Mouse (Mus musculus): Measurements from ENCODE around the gene Rnf214. TPM values are rescaled to one million over a fixed set of nuclear protein-coding genes. Genes with fewer than 3 reads are reported as not detected.

Gene Rnf214
- 93.2 and 95.3 TPM in 2 replicates for polyA plus RNA-seq (2016; fragmentation: Nextera tagmentation; extraction: Ambion mirVana)

- WGBS: under 1% methylated on average over 80 of the region's 80 CpGs
- peaks cover 50% of the 10 kb centered on the region for H3K36me3 ChIP-seq
- ATAC-seq (ENCODE audit: low FRiP score): peak; percentile 92
Measured at GRCm38 (mm10) chr9:45906355-45907077, at the start of gene Rnf214, which contains the start of gene Pcsk7. Gene Rnf214, minus strand, starts transcription at chr9:45906911. Gene Pcsk7, plus strand, starts transcription at chr9:45906497.

GRCm38 (mm10) chr9:45955107-45955963, 48.6 kb upstream of the Rnf214 start, which contains the start of gene Sidt2:
Gene Sidt2, minus strand, starts transcription at chr9:45955258.
- Histone ChIP-seq H3K36me3 (peaks cover 15% of the 10 kb centered on the region), H3K4me3 (peak within 1 kb of the TSS; percentile 88), H3K27me3 (no peaks in the 10 kb centered on the region), H3K9ac (peak within 1 kb of the TSS; percentile 91), H3K4me2 (replicated peaks) (peak within 1 kb of the TSS; percentile 94), H3K9me3 (replicated peaks) (no peaks in the 10 kb centered on the region), H3K4me1 (peaks cover 39% of the 10 kb centered on the region), H3K27ac (peak within 1 kb of the TSS; percentile 85)
- peak; percentile 95 for ATAC-seq (ENCODE audit: low FRiP score)
- WGBS: under 1% methylated on average over 44 of the region's 48 CpGs

More at GRCm38 (mm10) chr9:45906355-45907077, at the start of gene Rnf214, which contains the start of gene Pcsk7:
- Histone ChIP-seq H3K9me3 (replicated peaks) (no peaks in the 10 kb centered on the region), H3K4me2 (replicated peaks) (peak within 1 kb of the TSS; percentile 82), H3K9ac (peak within 1 kb of the TSS; percentile 98), H3K4me3 (peak within 1 kb of the TSS; percentile 98), H3K4me1 (peaks cover 21% of the 10 kb centered on the region), H3K27me3 (no peaks in the 10 kb centered on the region), H3K27ac (peak within 1 kb of the TSS; percentile 97)

GRCm38 (mm10) chr9:45954294-45955106, 47.8 kb upstream of the Rnf214 start:
- H3K4me2 ChIP-seq (replicated peaks): peak overlapping the region; percentile 94
- H3K4me1 ChIP-seq: peaks cover 39% of the 10 kb centered on the region
- peaks cover 24% of the 10 kb centered on the region for H3K36me3 ChIP-seq
- no peaks in the 10 kb centered on the region for H3K9me3 ChIP-seq (replicated peaks)
- H3K27me3 ChIP-seq: no peaks in the 10 kb centered on the region
- WGBS: under 1% methylated on average over 62 of the region's 63 CpGs
- peak overlapping the region; percentile 85 for H3K27ac ChIP-seq
- H3K9ac ChIP-seq: peak overlapping the region; percentile 91
- H3K4me3 ChIP-seq: peak overlapping the region; percentile 88
- peak; percentile 64 for ATAC-seq (ENCODE audit: low FRiP score)

- Histone ChIP-seq H3K9me3 (replicated peaks) (no peaks in the 10 kb centered on the region), H3K4me2 (replicated peaks) (peak overlapping the region; percentile 94), H3K9ac (peak overlapping the region; percentile 91), H3K4me1 (peaks cover 36% of the 10 kb centered on the region), H3K4me3 (peak overlapping the region; percentile 88), H3K36me3 (peaks cover 31% of the 10 kb centered on the region), H3K27ac (peak overlapping the region; percentile 85; the same call in 1 of the 2 replicates), H3K27me3 (no peaks in the 10 kb centered on the region)
- 64% methylated on average over 13 of the region's 13 CpGs for WGBS
- ATAC-seq (ENCODE audit: low FRiP score): no peak
Measured at GRCm38 (mm10) chr9:45953511-45954293, 47.0 kb upstream of the Rnf214 start.

- Histone ChIP-seq H3K4me2 (replicated peaks) (no peak overlapping the region), H3K36me3 (peaks cover 38% of the 10 kb centered on the region), H3K27me3 (no peaks in the 10 kb centered on the region), H3K4me3 (no peak overlapping the region), H3K9ac (no peak overlapping the region), H3K4me1 (peaks cover 31% of the 10 kb centered on the region), H3K27ac (no peak overlapping the region), H3K9me3 (replicated peaks) (no peaks in the 10 kb centered on the region)
- no peak for ATAC-seq (ENCODE audit: low FRiP score)
- WGBS: 88% methylated on average over 7 of the region's 7 CpGs
Measured at GRCm38 (mm10) chr9:45952890-45953289, 46.2 kb upstream of the Rnf214 start.

- peaks cover 31% of the 10 kb centered on the region for H3K4me1 ChIP-seq
- no peak for ATAC-seq (ENCODE audit: low FRiP score)
- no peaks in the 10 kb centered on the region for H3K27me3 ChIP-seq
- H3K4me2 ChIP-seq (replicated peaks): no peak overlapping the region
- peaks cover 47% of the 10 kb centered on the region for H3K36me3 ChIP-seq
- H3K9ac ChIP-seq: no peak overlapping the region
- no peak overlapping the region for H3K27ac ChIP-seq
- 90% methylated on average over 4 of the region's 4 CpGs for WGBS
- H3K4me3 ChIP-seq: no peak overlapping the region
- no peaks in the 10 kb centered on the region for H3K9me3 ChIP-seq (replicated peaks)
Measured at GRCm38 (mm10) chr9:45952057-45952456, 45.3 kb upstream of the Rnf214 start.

GRCm38 (mm10) chr9:45946872-45947183, 40.1 kb upstream of the Rnf214 start:
- Histone ChIP-seq H3K4me3 (no peak overlapping the region), H3K36me3 (peaks cover 93% of the 10 kb centered on the region)
- 91% methylated on average over 10 of the region's 10 CpGs for WGBS

GRCm38 (mm10) chr9:45946182-45946871, 39.6 kb upstream of the Rnf214 start:
- no peaks in the 10 kb centered on the region for H3K4me1 ChIP-seq
- 85% methylated on average over 16 of the region's 16 CpGs for WGBS
- H3K27me3 ChIP-seq: no peaks in the 10 kb centered on the region
- no peaks in the 10 kb centered on the region for H3K9me3 ChIP-seq (replicated peaks)
- no peak overlapping the region for H3K4me3 ChIP-seq
- H3K4me2 ChIP-seq (replicated peaks): no peak overlapping the region
- H3K36me3 ChIP-seq: peaks cover 93% of the 10 kb centered on the region
- H3K9ac ChIP-seq: no peak overlapping the region
- ATAC-seq (ENCODE audit: low FRiP score): no peak
- no peak overlapping the region for H3K27ac ChIP-seq

More at GRCm38 (mm10) chr9:45946872-45947183, 40.1 kb upstream of the Rnf214 start:
- H3K27ac ChIP-seq: no peak overlapping the region
- no peaks in the 10 kb centered on the region for H3K9me3 ChIP-seq (replicated peaks)
- ATAC-seq (ENCODE audit: low FRiP score): no peak
- no peaks in the 10 kb centered on the region for H3K27me3 ChIP-seq
- no peaks in the 10 kb centered on the region for H3K4me1 ChIP-seq
- H3K9ac ChIP-seq: no peak overlapping the region
- H3K4me2 ChIP-seq (replicated peaks): no peak overlapping the region

- no peak overlapping the region for H3K4me2 ChIP-seq (replicated peaks)
- H3K27me3 ChIP-seq: no peaks in the 10 kb centered on the region
- H3K4me1 ChIP-seq: no peaks in the 10 kb centered on the region
- no peak overlapping the region for H3K4me3 ChIP-seq
- H3K9me3 ChIP-seq (replicated peaks): no peaks in the 10 kb centered on the region
- H3K36me3 ChIP-seq: peaks cover 98% of the 10 kb centered on the region
- ATAC-seq (ENCODE audit: low FRiP score): no peak
- H3K9ac ChIP-seq: no peak overlapping the region
- WGBS: 92% methylated on average over 13 of the region's 13 CpGs
- H3K27ac ChIP-seq: no peak overlapping the region
Measured at GRCm38 (mm10) chr9:45945721-45946120, 39.0 kb upstream of the Rnf214 start.

GRCm38 (mm10) chr9:45944506-45945400, 38.0 kb upstream of the Rnf214 start:
- 81% methylated on average over 13 of the region's 13 CpGs for WGBS
- no peaks in the 10 kb centered on the region for H3K4me1 ChIP-seq
- H3K36me3 ChIP-seq: peaks cover 92% of the 10 kb centered on the region
- H3K27ac ChIP-seq: no peak overlapping the region
- no peak overlapping the region for H3K4me3 ChIP-seq
- H3K9ac ChIP-seq: no peak overlapping the region
- no peak overlapping the region for H3K4me2 ChIP-seq (replicated peaks)
- H3K27me3 ChIP-seq: no peaks in the 10 kb centered on the region
- no peak for ATAC-seq (ENCODE audit: low FRiP score)
- no peaks in the 10 kb centered on the region for H3K9me3 ChIP-seq (replicated peaks)

Measured in hindbrain, embryonic 12.5 days (tissue).